Mouse (Mus musculus) midbrain, embryonic 16.5 days (tissue): ENCODE results near the gene Pwp1. TPM values are rescaled to one million over a fixed set of nuclear protein-coding genes. Genes with fewer than 3 reads are reported as not detected.

Source experiments
- polyA plus RNA-seq: library from polyadenylated mRNA; unstranded; fragments of >200 nt; fragmentation: Nextera tagmentation; extraction: Ambion mirVana; gene quantifications from 2 replicates; pipeline ENCODE4 v1.2.1, GENCODE M21; 2015

Gene Pwp1
- polyA plus RNA-seq, 1 experiment from 2014 or later = 65.7 TPM

Other genes starting within 250 kb of the Pwp1 start
- gene Prdm4, start 87.6 kb downstream of the Pwp1 start, polyA plus RNA-seq = 20.3 and 21.7 TPM in 2 replicates
- gene Ascl4, start 98.2 kb downstream of the Pwp1 start, polyA plus RNA-seq = 1.2 and 1.3 TPM in 2 replicates
- gene Rtcb, start 128.3 kb downstream of the Pwp1 start, polyA plus RNA-seq = 176 and 183 TPM in 2 replicates
- not detected in 2 replicates for gene Bpifc, start 182.4 kb downstream of the Pwp1 start, polyA plus RNA-seq
- 18.9 and 21.6 TPM in 2 replicates for gene Fbxo7, start 192.5 kb downstream of the Pwp1 start, polyA plus RNA-seq